Mouse (Mus musculus): ENCODE data around the gene Vmn1r49.
"Not testable (repeated sequence)": the region's sequence is repeated elsewhere in the genome, so short reads cannot be mapped to it uniquely, and the experiment has no call there.

Gene Vmn1r49

GRCm38 (mm10) chr6:90078406-90078805 is at the start of gene Vmn1r49:
Vmn1r49 (minus strand) TSS chr6:90078506.
- no peak for DNase-seq (ENCODE audit: low spot score in 2 of 2)

DNA sequence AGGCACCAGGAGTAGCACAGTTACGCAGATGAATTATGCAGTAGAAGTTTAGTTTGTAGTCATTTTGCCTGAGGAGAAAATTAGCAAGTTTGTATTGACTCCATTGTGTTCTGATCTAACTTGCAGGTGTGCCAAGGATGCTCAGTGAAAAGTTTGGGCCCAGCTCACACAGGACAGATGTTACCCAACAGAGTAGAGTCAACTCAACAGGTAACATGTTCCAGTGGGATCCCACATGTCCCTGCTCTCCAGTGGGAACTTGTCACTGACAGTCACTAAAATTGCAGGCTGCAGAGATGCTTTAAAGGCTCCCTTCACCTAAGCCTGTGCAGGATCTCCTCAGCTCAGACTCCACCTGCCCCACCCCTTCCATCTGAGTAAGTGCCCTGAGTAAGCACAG is 44.0 kb upstream of the Vmn1r49 start, which contains the start of gene Vmn1r51:
TSS of gene Vmn1r51 (plus strand) at position 301 of the 400 bp plus-strand sequence.
- DNase-seq (ENCODE audit: low spot score in 2 of 2): not testable (repeated sequence)

GRCm38 (mm10) chr6:90101130-90101529 is 22.8 kb upstream of the Vmn1r49 start, which contains the start of gene Vmn1r50:
Vmn1r50 (plus strand) TSS chr6:90101430.
- DNase-seq (ENCODE audit: low spot score in 2 of 2): no peak

GRCm38 (mm10) chr6:90100566-90100965 is 22.3 kb upstream of the Vmn1r49 start:
- DNase-seq (ENCODE audit: low spot score in 2 of 2): no peak

DNA sequence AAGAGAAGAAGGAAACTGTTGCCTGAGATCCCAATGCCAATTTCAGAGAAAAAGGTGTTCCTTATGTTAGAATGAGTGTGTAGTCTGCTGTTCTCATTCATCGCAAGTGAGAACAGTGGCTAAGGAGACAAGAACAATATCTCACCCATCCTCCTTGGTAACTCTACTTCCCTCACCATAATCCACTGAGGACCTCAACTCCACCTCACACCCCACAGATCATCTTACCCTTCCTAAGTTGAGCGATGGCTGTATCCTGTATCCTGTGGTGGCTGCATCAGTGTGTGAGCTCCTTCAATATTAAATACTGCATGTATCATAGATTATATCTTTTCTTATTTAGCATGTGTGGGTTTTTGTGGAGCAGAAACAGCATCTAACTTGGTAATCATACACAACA is 41.6 kb downstream of the Vmn1r49 start, which contains the start of gene Vmn1r48:
TSS of gene Vmn1r48 (minus strand) at position 101 of the 400 bp plus-strand sequence.
- DNase-seq (ENCODE audit: low spot score in 2 of 2): not testable (repeated sequence)

Measured in urinary bladder, postnatal 36 days (tissue).